Mouse (Mus musculus): ENCODE measurements around the gene Mgmt. TPM values are rescaled to one million over a fixed set of nuclear protein-coding genes. Genes with fewer than 3 reads are reported as not detected.

Gene Mgmt
- polyA plus RNA-seq, 1 experiment from 2014 or later, result 1.3 TPM

DNA sequence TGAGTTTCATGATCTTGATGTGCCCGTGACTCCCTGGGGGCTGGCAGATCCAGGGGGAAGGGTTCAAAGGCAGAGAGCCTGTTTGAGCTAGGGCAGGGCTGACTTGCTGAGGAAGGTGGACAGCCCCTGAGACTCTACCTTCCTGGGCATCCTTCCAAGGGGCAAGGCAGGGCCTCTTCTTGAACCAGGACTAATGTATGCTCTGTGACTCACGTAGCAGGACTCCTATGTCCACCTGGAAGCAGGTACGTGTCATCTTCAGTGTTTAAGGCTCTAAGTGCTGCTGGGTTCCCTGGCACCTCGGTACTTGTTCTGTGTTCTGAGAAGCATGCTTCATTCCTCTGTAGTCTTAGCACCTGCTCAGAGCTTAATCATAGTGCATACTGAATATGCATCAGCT lies 143.1 kb downstream of the Mgmt start:
- no peak overlapping the region for H3K4me2 ChIP-seq
- 92% methylated on average over 4 of the region's 4 CpGs for WGBS
- H3K4me3 ChIP-seq (replicated peaks), result no peak overlapping the region
- H3K36me3 ChIP-seq, result no peaks in the 10 kb centered on the region
- H3K9ac ChIP-seq (replicated peaks), result no peak overlapping the region
- H3K9me3 ChIP-seq (replicated peaks), result no peaks in the 10 kb centered on the region
- no peak for ATAC-seq (ENCODE audit: low FRiP score)
- H3K4me1 ChIP-seq, result peaks cover 22% of the 10 kb centered on the region
- no peak overlapping the region for H3K27ac ChIP-seq (replicated peaks)
- no peaks in the 10 kb centered on the region for H3K27me3 ChIP-seq (replicated peaks)

DNA sequence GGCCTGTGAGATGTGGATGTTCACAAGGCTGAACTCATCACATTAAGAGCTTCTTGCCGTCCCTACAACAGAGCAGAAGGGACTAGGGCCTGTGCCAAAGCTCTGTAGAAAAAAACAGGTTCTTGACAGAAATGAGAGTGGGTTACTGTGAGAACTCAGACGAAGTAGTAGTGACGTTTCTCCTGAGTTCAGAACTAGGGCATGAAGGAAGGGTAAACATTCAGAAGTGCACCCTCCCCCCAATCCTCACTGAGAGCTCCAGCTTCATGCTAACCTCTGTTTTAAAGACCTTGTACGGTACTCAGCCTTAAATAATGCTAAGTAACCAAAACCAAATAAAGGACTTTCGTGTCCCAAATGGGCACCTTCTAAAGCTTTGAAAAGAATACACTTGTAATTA lies 143.5 kb downstream of the Mgmt start:
- 65% methylated on average over 5 of the region's 5 CpGs for WGBS
- no peak overlapping the region for H3K4me3 ChIP-seq (replicated peaks)
- H3K27me3 ChIP-seq (replicated peaks), result no peaks in the 10 kb centered on the region
- H3K27ac ChIP-seq (replicated peaks), result no peak overlapping the region
- H3K9me3 ChIP-seq (replicated peaks), result no peaks in the 10 kb centered on the region
- peaks cover 22% of the 10 kb centered on the region for H3K4me1 ChIP-seq
- no peak overlapping the region for H3K9ac ChIP-seq (replicated peaks)
- no peak overlapping the region for H3K4me2 ChIP-seq
- ATAC-seq (ENCODE audit: low FRiP score), result no peak
- H3K36me3 ChIP-seq, result no peaks in the 10 kb centered on the region

DNA sequence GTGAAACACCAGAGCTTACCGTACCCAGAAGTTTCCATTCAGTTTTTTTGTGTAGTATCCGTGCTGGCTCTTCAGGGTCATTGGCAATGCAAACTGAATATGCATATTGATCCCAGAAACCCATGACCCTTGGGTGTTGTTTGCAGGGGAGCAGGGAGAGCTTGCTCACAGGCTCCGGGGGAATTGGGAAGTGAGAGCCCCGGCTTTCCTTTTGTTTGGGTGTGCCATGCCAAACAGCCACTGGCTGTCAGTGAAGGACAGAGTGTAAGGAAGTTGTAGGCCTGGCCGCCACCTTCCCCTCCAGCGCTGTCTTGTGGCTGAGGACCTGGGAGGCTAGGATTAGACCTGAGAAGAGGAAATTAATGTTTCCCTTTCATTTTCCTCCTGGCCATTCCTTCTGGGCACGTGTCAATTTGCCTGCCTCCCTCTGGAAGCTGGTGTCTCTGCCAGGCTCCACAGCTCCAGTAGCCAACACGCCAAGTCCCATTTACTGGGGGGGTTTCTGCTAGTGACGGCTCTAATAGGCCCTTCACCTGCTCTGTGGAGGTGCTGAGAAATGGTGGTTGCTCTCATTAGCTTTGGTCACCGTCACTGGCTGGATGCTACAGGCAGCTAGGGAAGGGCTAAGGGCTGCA lies 144.0 kb downstream of the Mgmt start:
- no peak overlapping the region for H3K9ac ChIP-seq (replicated peaks)

DNA sequence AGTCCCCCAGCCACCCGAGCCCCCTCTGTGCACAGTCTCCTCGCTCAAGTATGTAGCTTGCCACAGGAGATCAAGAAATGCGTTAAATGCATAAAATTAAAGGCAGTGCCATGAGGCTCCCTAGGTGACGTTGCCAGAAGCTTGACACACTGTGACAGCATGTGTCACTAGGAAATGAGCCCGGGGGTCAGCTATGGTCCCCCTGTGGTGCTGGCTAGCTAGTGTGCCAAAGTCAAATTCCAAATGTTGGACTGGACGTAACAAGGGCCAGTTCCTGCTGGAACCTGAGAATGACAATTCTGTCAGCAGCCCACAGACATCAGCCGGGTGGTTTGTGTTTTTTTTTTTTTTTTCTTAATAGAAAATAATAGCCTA lies 144.5 kb downstream of the Mgmt start:
- Histone ChIP-seq H3K4me3 (replicated peaks) (no peak overlapping the region), H3K4me1 (peaks cover 22% of the 10 kb centered on the region), H3K27me3 (replicated peaks) (no peaks in the 10 kb centered on the region), H3K36me3 (no peaks in the 10 kb centered on the region), H3K4me2 (no peak overlapping the region), H3K9me3 (replicated peaks) (no peaks in the 10 kb centered on the region), H3K27ac (replicated peaks) (no peak overlapping the region), H3K9ac (replicated peaks) (no peak overlapping the region)
- no peak for ATAC-seq (ENCODE audit: low FRiP score)
- 34% methylated on average over 7 of the region's 7 CpGs for WGBS

More for the DNA sequence above, 144.0 kb downstream of the Mgmt start:
- 54% methylated on average over 10 of the region's 10 CpGs for WGBS
- no peak overlapping the region for H3K27ac ChIP-seq (replicated peaks)
- ATAC-seq (ENCODE audit: low FRiP score), result no peak
- H3K36me3 ChIP-seq, result no peaks in the 10 kb centered on the region
- H3K4me2 ChIP-seq, result no peak overlapping the region
- no peaks in the 10 kb centered on the region for H3K9me3 ChIP-seq (replicated peaks)
- H3K27me3 ChIP-seq (replicated peaks), result no peaks in the 10 kb centered on the region
- H3K4me1 ChIP-seq, result peaks cover 22% of the 10 kb centered on the region
- no peak overlapping the region for H3K4me3 ChIP-seq (replicated peaks)

DNA sequence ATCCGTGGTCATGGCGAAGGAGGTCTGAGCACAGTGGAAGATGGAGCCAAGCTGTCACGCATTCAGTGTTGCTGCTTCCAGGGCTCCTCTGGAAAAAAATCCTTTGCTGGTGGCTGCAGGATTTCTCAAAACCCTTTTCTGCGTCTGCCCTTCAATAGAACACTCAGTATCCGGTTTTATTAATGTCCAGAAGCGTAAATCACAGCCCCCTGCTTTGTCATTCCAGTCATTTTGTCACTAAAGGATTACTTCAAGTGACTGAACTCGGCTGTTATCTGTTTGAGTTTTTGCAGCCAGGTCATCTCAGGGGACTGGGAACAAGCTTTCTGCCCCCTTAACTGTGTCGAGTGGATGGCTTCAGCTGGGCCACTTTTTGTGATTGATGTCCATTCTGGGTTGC lies 146.2 kb downstream of the Mgmt start:
- no peak overlapping the region; the same call in 1 of the 2 replicates for H3K27ac ChIP-seq (replicated peaks)
- H3K36me3 ChIP-seq, result no peaks in the 10 kb centered on the region
- no peak overlapping the region for H3K4me2 ChIP-seq
- H3K27me3 ChIP-seq (replicated peaks), result no peaks in the 10 kb centered on the region
- no peaks in the 10 kb centered on the region for H3K9me3 ChIP-seq (replicated peaks)
- H3K9ac ChIP-seq (replicated peaks), result no peak overlapping the region
- ATAC-seq (ENCODE audit: low FRiP score), result no peak
- H3K4me1 ChIP-seq, result peaks cover 22% of the 10 kb centered on the region
- 22% methylated on average over 8 of the region's 8 CpGs for WGBS
- H3K4me3 ChIP-seq (replicated peaks), result no peak overlapping the region

DNA sequence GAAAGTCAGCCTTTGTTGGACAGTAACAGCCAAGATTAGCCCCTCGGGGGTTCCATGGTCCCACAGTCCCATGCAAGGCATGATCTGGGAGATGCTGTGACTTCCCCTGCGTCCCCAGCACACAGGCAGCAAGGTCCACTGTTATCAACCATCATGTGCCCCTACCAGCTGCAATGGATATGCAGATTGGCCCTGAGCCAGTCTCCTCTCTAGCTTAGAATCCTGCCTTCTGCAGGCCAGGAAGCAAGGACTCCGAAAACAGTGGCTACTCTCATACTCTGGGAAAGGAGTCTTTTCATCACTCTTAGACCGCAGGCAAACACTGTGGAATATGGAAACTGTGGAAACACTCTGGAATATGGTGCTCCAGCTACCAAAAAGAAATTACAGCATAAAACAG lies 152.5 kb downstream of the Mgmt start:
- Histone ChIP-seq H3K4me1 (peaks cover 3% of the 10 kb centered on the region; the same call in 1 of the 2 replicates), H3K9ac (replicated peaks) (no peak overlapping the region), H3K9me3 (replicated peaks) (0 out of 2 replicates have a peak, but pooled peaks cover 3% of the 10 kb centered on the region), H3K4me3 (replicated peaks) (no peak overlapping the region), H3K4me2 (no peak overlapping the region), H3K36me3 (no peaks in the 10 kb centered on the region), H3K27ac (replicated peaks) (no peak overlapping the region), H3K27me3 (replicated peaks) (no peaks in the 10 kb centered on the region)
- 89% methylated on average over 4 of the region's 4 CpGs for WGBS
- ATAC-seq (ENCODE audit: low FRiP score), result no peak

DNA sequence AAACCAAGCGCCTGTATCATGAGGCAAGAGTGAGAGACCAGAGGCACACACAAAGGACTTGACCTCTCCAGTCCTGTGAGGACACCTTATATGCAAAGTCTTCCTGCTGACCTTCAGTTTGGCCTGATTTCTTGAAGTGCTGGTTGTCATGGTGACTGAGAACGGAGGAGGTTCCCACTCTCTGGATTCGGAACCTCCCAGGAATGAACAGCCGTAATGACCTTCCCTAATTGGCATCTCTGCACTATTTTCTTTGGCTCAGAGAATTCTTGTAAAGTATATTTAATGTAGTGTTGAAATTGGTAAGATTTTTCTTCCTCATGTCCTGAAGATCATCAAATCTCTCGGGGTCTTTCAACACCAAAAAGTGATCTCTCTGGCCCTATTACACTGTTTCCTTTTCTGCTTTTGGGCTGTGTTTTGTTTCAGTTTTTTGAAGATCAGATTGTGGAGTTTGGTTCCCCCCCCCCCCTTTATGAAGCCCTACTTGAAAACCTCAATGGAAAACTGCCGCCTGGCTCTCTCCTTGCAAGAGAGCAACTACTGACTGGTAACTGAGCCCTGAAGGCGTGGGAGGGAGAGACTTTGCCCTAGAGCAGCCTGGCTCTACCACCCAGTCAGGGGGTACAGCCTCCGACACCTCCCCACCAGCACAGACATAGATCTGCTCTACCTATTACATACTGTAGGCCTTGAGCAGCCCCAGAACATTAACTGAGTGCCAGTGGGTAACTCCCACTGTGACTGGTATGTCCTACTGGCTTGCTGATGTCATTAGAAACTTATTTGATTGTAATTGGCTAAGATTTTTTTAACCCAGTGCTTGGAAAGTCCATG lies 153.9 kb downstream of the Mgmt start:
- WGBS, result 55% methylated on average over 8 of the region's 8 CpGs
- Histone ChIP-seq H3K9me3 (replicated peaks) (0 out of 2 replicates have a peak, but pooled peaks cover 4% of the 10 kb centered on the region), H3K27ac (replicated peaks) (no peak overlapping the region), H3K4me3 (replicated peaks) (no peak overlapping the region), H3K4me1 (peaks cover 3% of the 10 kb centered on the region; the same call in 1 of the 2 replicates), H3K9ac (replicated peaks) (no peak overlapping the region), H3K4me2 (no peak overlapping the region), H3K27me3 (replicated peaks) (no peaks in the 10 kb centered on the region), H3K36me3 (no peaks in the 10 kb centered on the region)
- ATAC-seq (ENCODE audit: low FRiP score), result no peak

DNA sequence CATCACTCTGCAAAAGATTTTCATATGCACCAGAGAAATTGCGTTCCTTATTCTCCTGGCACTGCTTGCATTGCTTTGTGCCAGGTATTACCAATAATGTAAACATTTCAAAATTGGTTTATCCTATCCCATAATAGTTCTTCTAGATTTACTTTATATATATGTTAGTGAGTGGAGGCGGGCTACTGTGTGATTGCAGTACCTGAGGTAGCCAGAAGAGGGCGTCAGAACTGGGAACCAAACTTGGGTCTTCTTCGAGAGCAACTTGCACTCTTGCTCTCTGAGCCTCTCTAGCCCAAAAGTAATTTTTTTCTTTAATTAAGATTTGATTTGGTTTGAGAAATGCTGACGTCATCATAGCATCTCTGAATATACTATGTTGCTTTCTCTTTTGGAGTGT lies 159.9 kb downstream of the Mgmt start:
- no peak for ATAC-seq (ENCODE audit: low FRiP score)
- no peak overlapping the region for H3K27ac ChIP-seq (replicated peaks)
- H3K4me2 ChIP-seq, result no peak overlapping the region
- H3K4me3 ChIP-seq (replicated peaks), result no peak overlapping the region
- H3K9me3 ChIP-seq (replicated peaks), result 0 out of 2 replicates have a peak, but pooled peaks cover 4% of the 10 kb centered on the region
- no peak overlapping the region for H3K9ac ChIP-seq (replicated peaks)
- no peaks in the 10 kb centered on the region for H3K4me1 ChIP-seq
- WGBS, result 79% methylated on average over 5 of the region's 5 CpGs
- H3K27me3 ChIP-seq (replicated peaks), result no peaks in the 10 kb centered on the region
- no peaks in the 10 kb centered on the region for H3K36me3 ChIP-seq

DNA sequence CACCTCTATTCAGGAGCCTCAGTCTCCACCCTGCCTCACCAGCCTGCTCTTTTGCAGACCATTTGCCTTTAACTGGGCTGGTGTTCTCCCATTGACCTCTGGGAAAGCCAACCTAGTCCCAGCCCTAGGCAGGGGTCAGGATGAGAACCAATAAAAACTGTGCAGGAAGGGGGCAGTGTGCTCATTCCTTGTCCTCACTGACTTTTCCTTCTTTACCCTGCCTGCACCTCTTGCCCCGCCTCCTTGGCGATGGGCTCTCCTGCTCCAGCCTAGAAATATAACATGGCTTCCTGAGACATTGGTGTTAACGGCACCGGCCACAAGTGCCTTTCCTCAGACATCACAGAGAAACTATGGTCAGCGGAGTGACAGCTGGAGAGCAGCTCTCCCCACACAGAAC lies 161.7 kb downstream of the Mgmt start:
- H3K4me1 ChIP-seq, result no peaks in the 10 kb centered on the region
- no peak overlapping the region for H3K4me3 ChIP-seq (replicated peaks)
- no peak for ATAC-seq (ENCODE audit: low FRiP score)
- H3K9me3 ChIP-seq (replicated peaks), result 0 out of 2 replicates have a peak, but pooled peaks cover 4% of the 10 kb centered on the region
- no peaks in the 10 kb centered on the region for H3K36me3 ChIP-seq
- 57% methylated on average over 5 of the region's 5 CpGs for WGBS
- H3K9ac ChIP-seq (replicated peaks), result no peak overlapping the region
- no peak overlapping the region for H3K27ac ChIP-seq (replicated peaks)
- H3K27me3 ChIP-seq (replicated peaks), result no peaks in the 10 kb centered on the region
- H3K4me2 ChIP-seq, result no peak overlapping the region

DNA sequence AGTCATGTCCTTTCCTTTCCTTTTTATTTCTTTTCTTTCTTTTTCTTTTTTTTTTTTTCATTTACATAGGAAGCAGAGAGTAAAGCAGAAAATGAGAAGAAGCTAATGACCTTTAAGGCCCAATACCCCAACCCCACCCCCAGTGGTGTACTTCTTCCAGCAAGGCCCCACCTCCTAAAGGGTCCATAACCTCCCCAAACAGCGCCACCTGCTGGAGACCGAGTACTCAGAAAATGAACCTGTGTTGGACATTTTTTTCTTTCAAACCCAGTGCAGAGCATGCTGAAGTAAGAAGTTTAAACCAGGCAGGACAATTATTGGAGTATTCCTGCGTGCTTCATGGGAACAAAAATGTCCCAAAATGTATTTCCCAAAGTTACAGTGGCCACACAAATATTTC lies 166.1 kb downstream of the Mgmt start:
- Histone ChIP-seq H3K4me1 (peaks cover 10% of the 10 kb centered on the region; the same call in 1 of the 2 replicates), H3K9ac (replicated peaks) (no peak overlapping the region), H3K4me3 (replicated peaks) (no peak overlapping the region), H3K36me3 (no peaks in the 10 kb centered on the region), H3K4me2 (no peak overlapping the region), H3K27ac (replicated peaks) (no peak overlapping the region), H3K9me3 (replicated peaks) (no peaks in the 10 kb centered on the region), H3K27me3 (replicated peaks) (no peaks in the 10 kb centered on the region)
- 42% methylated on average over 3 of the region's 3 CpGs for WGBS
- no peak for ATAC-seq (ENCODE audit: low FRiP score)

DNA sequence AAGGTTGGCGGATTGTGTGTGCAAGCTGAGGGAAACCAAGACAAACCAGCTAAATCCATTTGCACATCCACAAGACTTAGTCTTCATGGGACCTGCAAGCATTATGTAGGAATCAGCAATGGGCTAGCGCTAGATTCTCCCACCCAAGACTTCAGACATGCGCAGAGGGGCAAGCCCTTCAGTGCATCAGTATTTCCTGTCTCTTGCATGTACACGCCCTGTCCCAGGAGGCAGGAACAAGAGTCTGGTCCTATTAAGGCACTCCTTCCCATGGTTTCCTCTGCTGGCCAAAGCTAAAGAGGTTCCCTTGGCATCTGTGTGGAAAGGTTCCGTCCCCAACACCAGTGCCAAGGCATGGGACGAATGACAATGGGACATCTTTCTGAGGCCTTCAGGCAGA lies 166.7 kb downstream of the Mgmt start:
- Histone ChIP-seq H3K4me3 (replicated peaks) (no peak overlapping the region), H3K9ac (replicated peaks) (no peak overlapping the region), H3K27me3 (replicated peaks) (no peaks in the 10 kb centered on the region), H3K4me1 (peaks cover 10% of the 10 kb centered on the region; the same call in 1 of the 2 replicates), H3K27ac (replicated peaks) (no peak overlapping the region), H3K36me3 (no peaks in the 10 kb centered on the region), H3K4me2 (no peak overlapping the region), H3K9me3 (replicated peaks) (no peaks in the 10 kb centered on the region)
- 97% methylated on average over 6 of the region's 6 CpGs for WGBS
- no peak for ATAC-seq (ENCODE audit: low FRiP score)

DNA sequence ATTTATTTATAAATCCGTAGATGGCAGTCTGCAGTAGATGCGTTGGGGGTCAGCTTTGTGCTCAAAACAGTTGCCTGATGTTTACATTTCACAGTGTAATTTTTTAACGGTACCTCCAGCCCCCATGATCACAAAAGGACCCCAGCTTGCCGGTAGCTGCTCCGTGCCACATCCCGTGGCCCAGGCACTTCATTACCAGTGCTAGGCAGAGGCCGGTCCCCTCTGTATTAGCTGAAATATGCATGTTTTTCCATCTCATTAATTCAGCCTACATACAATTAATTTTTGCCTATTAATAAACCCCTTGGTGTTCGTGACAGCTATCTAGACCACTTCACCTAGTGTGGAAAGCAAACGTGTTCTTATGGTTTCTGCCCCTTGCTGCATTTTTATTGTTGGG lies 169.8 kb downstream of the Mgmt start:
- Histone ChIP-seq H3K4me1 (peaks cover 10% of the 10 kb centered on the region; the same call in 1 of the 2 replicates), H3K27me3 (replicated peaks) (no peaks in the 10 kb centered on the region), H3K9me3 (replicated peaks) (no peaks in the 10 kb centered on the region), H3K4me2 (no peak overlapping the region), H3K9ac (replicated peaks) (no peak overlapping the region), H3K36me3 (no peaks in the 10 kb centered on the region), H3K4me3 (replicated peaks) (no peak overlapping the region), H3K27ac (replicated peaks) (0 out of 2 replicates have a peak overlapping the region, but pooled peaks have one; percentile 3)
- WGBS, result 36% methylated on average over 9 of the region's 9 CpGs
- no peak for ATAC-seq (ENCODE audit: low FRiP score)

Data from neural tube, embryonic 15.5 days (tissue).